Mouse (Mus musculus) stomach, embryonic 16.5 days (tissue): Measurements from ENCODE around the gene Kifc3. TPM values are rescaled to one million over a fixed set of nuclear protein-coding genes. Genes with fewer than 3 reads are reported as not detected.

Experiments
- ATAC-seq: fragments of 200-750 bp; cut with Nextera tagmentation; 2 replicates; pipeline ENCODE4 v1.8.0; 2017; ENCODE audit warnings: moderate number of reproducible peaks, moderate TSS enrichment; ENCODE audit not compliant: insufficient read depth, low FRiP score
- H3K27ac ChIP-seq: fragments of 300-500 bp; sonication (generic); 2 replicates; pipeline ENCODE4 v1.5.1; 2014; ENCODE audit warnings: low read length
- H3K27me3 ChIP-seq: fragments of 300-500 bp; sonication (generic); 2 replicates; pipeline ENCODE4 v1.6.1; 2014; ENCODE audit warnings: low read length, control low read depth, mixed read lengths; ENCODE audit not compliant: control insufficient read depth, insufficient read depth
- H3K36me3 ChIP-seq: fragments of 300-500 bp; sonication (generic); 2 replicates; pipeline ENCODE4 v1.6.1; 2014; ENCODE audit warnings: low read length; ENCODE audit not compliant: control insufficient read depth, insufficient read depth
- H3K4me1 ChIP-seq: fragments of 300-500 bp; sonication (generic); 2 replicates; pipeline ENCODE4 v1.6.1; 2014; ENCODE audit warnings: low read length, control low read depth, mixed read lengths; ENCODE audit not compliant: control insufficient read depth, insufficient read depth
- H3K4me2 ChIP-seq: fragments of 300-500 bp; sonication (generic); 2 replicates; pipeline ENCODE4 v1.6.1; 2014; ENCODE audit warnings: low read depth, low read length, mixed read lengths
- H3K4me3 ChIP-seq: fragments of 300-500 bp; sonication (generic); replicated peaks from 2 replicates; pipeline ENCODE4 v1.5.1; 2014; ENCODE audit warnings: mild to moderate bottlenecking, low read length
- H3K9ac ChIP-seq: fragments of 300-500 bp; sonication (generic); 2 replicates; pipeline ENCODE4 v1.6.1; 2014; ENCODE audit warnings: low read length
- H3K9me3 ChIP-seq: fragments of 300-500 bp; sonication (generic); replicated peaks from 2 replicates; pipeline ENCODE4 v1.6.1; 2016; ENCODE audit warnings: low read length, control low read depth; ENCODE audit not compliant: control insufficient read depth
- WGBS: fragments of 180-500 bp; shearing (Covaris S2); extraction: QIAGEN DNeasy Blood & Tissue Kit; methylation state at CpG from one replicate; pipeline ENCODE4 v1.1.7; 2014; 5-methylcytosine and 5-hydroxymethylcytosine counted together
- polyA plus RNA-seq: library from polyadenylated mRNA; unstranded; fragments of >200 nt; fragmentation: Nextera tagmentation; extraction: Ambion mirVana; gene quantifications from 2 replicates; pipeline ENCODE4 v1.2.1, GENCODE M21; 2015

Kifc3 gene
- polyA plus RNA-seq, 1 experiment from 2014 or later, result 13.3 TPM

DNA sequence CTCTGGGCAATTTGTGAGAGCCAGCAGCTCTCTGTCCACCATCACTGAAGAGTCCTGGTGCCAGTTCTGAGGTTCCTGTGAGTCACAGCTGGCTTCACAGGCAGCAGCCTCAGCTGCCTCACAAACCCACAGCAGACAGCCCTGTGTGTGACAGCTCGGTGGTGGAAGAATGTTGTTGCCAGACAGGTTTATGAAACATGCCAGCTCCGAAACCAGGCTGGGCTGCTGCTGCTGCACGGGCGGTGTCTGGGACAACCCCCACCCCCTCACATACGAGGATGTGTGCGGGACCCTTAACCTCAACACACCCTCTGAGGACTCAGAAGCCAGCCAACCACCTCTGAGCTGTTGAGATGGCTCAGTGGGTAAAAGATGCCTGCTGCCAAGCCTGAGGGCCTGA, 48.0 kb downstream of the Kifc3 start:
- H3K27ac ChIP-seq, result no peak overlapping the region

DNA sequence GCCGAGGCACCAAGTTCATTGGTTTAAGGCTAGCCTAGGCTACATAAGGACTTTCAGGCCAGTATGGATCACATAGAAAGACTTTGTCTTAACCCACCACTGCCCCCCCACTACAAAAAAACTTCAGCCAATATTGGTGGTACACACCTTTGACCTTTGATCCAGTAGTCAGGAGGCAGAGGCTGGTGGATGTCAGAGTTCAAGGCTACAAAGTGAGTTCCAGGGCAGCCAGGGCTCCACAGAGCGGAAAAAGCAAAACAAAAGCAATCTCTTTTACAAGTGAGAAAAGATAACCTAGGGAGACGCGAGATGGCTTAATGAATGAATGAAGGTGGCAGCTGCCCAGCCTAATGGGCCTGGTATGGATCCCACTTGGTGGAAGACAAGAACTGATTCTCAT, 48.6 kb downstream of the Kifc3 start:
- Histone ChIP-seq H3K27me3 (no peaks in the 10 kb centered on the region), H3K9ac (no peak overlapping the region), H3K27ac (no peak overlapping the region), H3K4me3 (no peak overlapping the region), H3K4me1 (peaks cover 3% of the 10 kb centered on the region), H3K9me3 (no peaks in the 10 kb centered on the region), H3K36me3 (no peaks in the 10 kb centered on the region), H3K4me2 (no peak overlapping the region)
- no peak for ATAC-seq
- 73% methylated on average over 4 of the region's 4 CpGs for WGBS

More for the DNA sequence above, 48.0 kb downstream of the Kifc3 start:
- no peaks in the 10 kb centered on the region for H3K27me3 ChIP-seq
- H3K4me2 ChIP-seq, result no peak overlapping the region
- H3K9me3 ChIP-seq, result no peaks in the 10 kb centered on the region
- 33% methylated on average over 6 of the region's 6 CpGs for WGBS
- peak; percentile 56; the same call in 1 of the 2 replicates for ATAC-seq
- H3K9ac ChIP-seq, result no peak overlapping the region
- no peaks in the 10 kb centered on the region for H3K36me3 ChIP-seq
- H3K4me1 ChIP-seq, result peaks cover 3% of the 10 kb centered on the region
- H3K4me3 ChIP-seq, result no peak overlapping the region

DNA sequence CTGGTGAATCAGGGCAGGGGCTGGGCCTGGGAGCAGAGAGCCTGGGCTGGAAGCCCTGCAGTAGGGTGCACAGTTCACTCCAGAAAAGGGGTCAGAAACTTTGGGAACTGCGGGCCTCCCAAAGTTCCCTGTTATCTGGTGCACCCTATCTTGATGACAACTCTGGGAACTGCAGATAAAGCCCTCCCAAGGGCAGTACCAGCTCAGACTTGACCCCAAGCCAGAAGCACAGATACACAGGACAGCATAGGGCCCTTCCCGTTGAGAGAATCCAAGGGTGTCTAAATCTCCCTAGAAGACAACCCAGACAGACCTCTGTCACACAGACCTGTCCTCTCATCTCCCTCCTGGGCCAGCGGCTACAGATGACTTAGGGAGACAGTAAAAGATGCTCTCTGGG, 52.0 kb downstream of the Kifc3 start:
- Histone ChIP-seq H3K4me2 (no peak overlapping the region), H3K9ac (no peak overlapping the region), H3K27me3 (no peaks in the 10 kb centered on the region), H3K4me3 (no peak overlapping the region), H3K27ac (no peak overlapping the region), H3K4me1 (peaks cover 3% of the 10 kb centered on the region), H3K9me3 (no peaks in the 10 kb centered on the region), H3K36me3 (no peaks in the 10 kb centered on the region)
- WGBS, result 76% methylated on average over 3 of the region's 3 CpGs
- ATAC-seq, result no peak

DNA sequence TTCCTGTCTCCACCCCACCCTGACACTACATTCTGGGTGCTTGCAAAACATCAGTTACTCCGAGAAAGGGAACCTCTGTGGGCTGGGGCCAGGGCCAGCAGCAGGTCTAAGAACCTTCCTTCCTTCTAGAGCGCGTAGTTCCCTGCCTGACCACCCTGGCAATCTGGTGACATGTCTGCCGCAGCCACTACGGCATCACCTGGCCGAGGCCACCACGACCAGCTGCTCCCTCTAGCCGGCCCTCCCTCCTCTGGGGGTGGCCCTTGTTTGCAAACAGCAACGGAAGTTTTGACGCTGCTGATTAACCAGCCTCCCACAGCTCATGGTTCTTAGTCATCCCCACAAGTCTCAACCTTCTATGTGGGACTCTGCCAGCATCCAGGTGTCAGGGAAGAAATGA, 53.2 kb downstream of the Kifc3 start:
- no peak overlapping the region for H3K4me2 ChIP-seq
- no peak overlapping the region for H3K9ac ChIP-seq
- H3K27ac ChIP-seq, result no peak overlapping the region
- peaks cover under 1% of the 10 kb centered on the region for H3K4me1 ChIP-seq
- H3K4me3 ChIP-seq, result no peak overlapping the region
- no peak for ATAC-seq
- H3K9me3 ChIP-seq, result no peaks in the 10 kb centered on the region
- no peaks in the 10 kb centered on the region for H3K27me3 ChIP-seq
- H3K36me3 ChIP-seq, result no peaks in the 10 kb centered on the region
- 35% methylated on average over 10 of the region's 10 CpGs for WGBS

DNA sequence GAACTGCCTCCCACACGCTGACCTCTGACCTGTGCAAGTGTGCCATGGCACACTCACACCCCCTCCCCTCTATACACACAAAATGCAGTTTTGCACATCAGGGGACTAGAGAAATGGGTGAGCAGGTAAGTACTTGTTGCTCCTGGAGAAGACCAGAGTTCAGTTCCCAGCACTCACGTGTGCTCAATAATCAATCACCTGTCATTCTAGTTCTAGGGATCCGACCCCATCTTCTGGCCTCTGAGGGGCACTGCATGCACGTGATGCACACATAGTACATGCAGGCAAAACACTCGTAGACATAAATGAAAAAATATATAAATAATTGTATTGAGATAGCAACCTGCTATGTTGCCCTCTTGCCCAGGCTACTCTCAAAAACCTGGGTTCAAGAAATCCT, 55.8 kb downstream of the Kifc3 start:
- WGBS, result 90% methylated on average over 5 of the region's 5 CpGs
- ATAC-seq, result no peak
- no peak overlapping the region for H3K27ac ChIP-seq
- no peaks in the 10 kb centered on the region for H3K9me3 ChIP-seq
- no peaks in the 10 kb centered on the region for H3K27me3 ChIP-seq
- H3K9ac ChIP-seq, result no peak overlapping the region
- no peak overlapping the region for H3K4me2 ChIP-seq
- no peak overlapping the region for H3K4me3 ChIP-seq
- no peaks in the 10 kb centered on the region for H3K36me3 ChIP-seq
- peaks cover 22% of the 10 kb centered on the region for H3K4me1 ChIP-seq

DNA sequence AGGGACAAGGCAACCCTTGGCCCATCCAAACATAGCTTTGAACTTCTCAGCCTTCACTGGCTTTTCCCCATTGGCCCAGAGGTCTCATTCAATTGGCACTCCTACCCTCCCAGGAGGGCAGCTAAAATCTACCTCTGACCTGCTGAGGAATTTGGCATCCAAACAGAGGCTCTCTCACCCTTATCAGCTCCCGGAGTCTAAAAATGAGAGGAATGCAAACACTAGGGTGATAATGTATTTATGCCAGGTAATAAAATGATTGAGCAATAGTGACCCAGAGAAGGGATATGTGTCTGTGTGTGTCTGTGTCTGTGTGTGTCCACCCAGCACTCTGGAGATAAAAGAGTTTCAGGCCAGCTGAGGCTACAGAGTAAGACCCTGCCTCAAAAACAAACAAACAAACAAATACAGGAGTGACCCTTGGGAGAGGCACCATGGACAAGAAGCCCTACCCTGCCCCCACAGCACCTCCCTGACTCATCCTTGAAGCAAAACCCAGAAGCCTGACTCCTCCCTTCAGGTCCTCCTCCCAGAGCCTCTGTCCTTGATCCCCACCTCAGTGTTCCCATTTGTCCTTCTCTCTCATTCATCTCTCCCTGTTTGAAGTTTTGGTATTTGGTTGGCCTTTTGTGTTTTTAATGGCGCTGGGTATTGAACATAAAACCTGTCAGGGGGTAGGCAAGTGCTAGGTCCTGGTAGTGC, 56.4 kb downstream of the Kifc3 start:
- no peaks in the 10 kb centered on the region for H3K27me3 ChIP-seq
- no peaks in the 10 kb centered on the region for H3K36me3 ChIP-seq
- no peaks in the 10 kb centered on the region for H3K9me3 ChIP-seq
- WGBS, result 39% methylated on average over 2 of the region's 2 CpGs
- H3K4me2 ChIP-seq, result no peak overlapping the region
- no peak for ATAC-seq
- peaks cover 29% of the 10 kb centered on the region for H3K4me1 ChIP-seq
- H3K27ac ChIP-seq, result no peak overlapping the region
- no peak overlapping the region for H3K4me3 ChIP-seq
- H3K9ac ChIP-seq, result no peak overlapping the region

DNA sequence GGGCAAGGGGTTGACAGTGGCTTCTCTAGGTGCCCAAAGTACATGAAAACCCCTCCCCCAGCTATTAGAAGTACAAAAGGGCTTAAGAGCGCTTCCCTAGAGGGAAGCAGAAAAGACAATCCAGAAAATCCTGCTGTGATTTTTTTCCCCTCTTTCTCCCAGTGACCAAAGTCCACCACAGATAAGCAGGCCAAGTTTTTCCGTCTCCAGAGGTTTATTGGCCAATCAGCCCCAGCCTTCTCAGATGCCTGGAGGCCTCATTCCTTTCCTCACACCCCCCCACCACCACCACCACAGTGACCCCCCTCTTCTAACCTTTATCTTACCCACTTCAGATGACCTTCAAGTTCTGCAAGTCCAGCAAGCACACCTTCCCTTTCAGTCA, 58.0 kb downstream of the Kifc3 start:
- Histone ChIP-seq H3K4me3 (no peak overlapping the region), H3K4me2 (no peak overlapping the region), H3K4me1 (peaks cover 42% of the 10 kb centered on the region), H3K36me3 (no peaks in the 10 kb centered on the region), H3K27ac (peak overlapping the region; percentile 72), H3K27me3 (no peaks in the 10 kb centered on the region), H3K9ac (no peak overlapping the region), H3K9me3 (no peaks in the 10 kb centered on the region)
- ATAC-seq, result peak; percentile 18; the same call in 1 of the 2 replicates
- WGBS, result 62% methylated on average over 2 of the region's 2 CpGs

DNA sequence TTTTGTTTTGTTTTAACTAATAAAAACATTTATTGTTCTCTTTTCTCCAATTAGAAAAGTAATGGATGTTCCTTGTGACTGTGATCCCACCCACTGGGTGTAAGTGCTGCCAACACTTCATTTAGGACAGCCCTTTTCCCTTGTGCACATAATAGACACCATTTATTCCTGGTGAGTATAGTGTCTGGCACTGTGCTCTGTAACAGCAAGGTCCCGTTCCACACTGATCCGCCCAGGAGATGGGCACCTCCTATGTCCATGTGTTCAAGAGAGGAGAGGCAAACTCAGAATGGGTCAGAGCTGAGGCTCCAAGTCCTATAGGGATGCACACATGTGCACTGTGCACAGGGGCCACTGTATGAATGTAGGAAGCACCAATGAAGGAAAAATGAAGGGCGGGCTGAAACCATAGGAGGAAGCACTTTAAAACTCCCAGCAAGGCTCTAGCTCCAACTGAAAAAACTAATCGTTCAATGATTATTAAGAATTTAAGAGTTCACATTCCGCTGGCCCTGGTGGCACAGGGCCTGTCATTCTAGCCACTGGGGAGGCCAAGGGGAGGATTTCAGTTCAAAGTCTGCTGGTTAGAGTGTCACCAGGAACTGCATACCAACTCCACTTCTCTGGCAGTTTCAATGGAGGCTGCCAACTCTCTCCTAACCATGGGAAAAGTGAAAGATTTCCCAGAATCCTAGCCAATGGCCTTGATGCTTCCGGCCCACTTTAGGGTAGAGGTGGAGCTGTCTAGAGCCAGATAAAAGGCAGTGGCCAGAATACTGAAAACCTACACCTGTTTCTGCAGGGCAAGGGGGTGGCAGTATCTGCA, 58.6 kb downstream of the Kifc3 start:
- H3K9ac ChIP-seq, result no peak overlapping the region
- peak overlapping the region; percentile 72 for H3K27ac ChIP-seq
- H3K27me3 ChIP-seq, result no peaks in the 10 kb centered on the region
- no peaks in the 10 kb centered on the region for H3K36me3 ChIP-seq
- H3K4me3 ChIP-seq, result no peak overlapping the region
- ATAC-seq, result peak; percentile 4; the same call in 1 of the 2 replicates
- H3K9me3 ChIP-seq, result no peaks in the 10 kb centered on the region
- H3K4me1 ChIP-seq, result peaks cover 46% of the 10 kb centered on the region
- H3K4me2 ChIP-seq, result no peak overlapping the region
- 69% methylated on average over 6 of the region's 6 CpGs for WGBS
